Mouse (Mus musculus) urinary bladder, postnatal 14 days (tissue): ENCODE measurements around the gene Mak.

Experiments used
- DNase-seq: peaks from one replicate; pipeline ENCODE4 v3.0.0; 2021; ENCODE audit warnings: low spot score

Mak gene

DNA sequence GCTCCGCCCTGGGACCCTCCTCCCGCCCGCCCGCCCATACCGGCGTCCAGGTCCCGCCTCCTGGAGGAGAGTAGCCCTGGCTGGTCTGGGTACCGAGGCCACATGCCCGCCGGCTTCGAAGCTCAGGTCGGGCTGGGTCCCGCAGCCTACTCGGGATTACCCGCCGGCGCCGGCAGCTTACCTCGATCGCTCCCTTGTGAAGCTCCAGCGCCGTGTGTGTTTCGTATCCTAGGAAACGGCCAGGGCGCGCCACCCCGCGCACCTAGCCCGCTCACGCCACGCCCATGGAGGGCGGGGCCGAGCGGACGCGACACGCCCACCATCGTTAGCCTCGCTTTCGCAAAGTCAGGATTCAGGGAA is at the start of gene Mak:
Gene Mak, minus strand, starts transcription at position 286 of the 360 bp plus-strand sequence.
- DNase-seq: peak; percentile 58

DNA sequence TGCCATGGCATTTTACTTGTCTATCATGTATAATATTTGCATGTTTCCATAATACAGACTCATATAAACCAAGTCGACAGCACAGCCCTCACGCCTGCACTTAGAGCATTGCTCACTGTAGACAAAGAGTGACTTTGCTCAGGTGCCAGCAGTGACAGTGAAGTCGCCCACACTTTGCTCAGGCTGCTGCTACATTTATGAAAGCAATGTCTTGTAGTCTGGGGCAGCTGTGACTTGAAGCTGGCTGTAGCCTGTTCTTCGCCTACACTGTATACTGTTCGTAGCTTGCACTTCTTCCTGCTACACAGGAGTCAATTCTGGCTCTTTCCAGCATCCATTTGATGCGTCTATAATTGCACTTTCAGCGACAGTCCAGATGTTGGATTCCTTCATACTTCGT is 49.6 kb upstream of the Mak start:
- no peak for DNase-seq

DNA sequence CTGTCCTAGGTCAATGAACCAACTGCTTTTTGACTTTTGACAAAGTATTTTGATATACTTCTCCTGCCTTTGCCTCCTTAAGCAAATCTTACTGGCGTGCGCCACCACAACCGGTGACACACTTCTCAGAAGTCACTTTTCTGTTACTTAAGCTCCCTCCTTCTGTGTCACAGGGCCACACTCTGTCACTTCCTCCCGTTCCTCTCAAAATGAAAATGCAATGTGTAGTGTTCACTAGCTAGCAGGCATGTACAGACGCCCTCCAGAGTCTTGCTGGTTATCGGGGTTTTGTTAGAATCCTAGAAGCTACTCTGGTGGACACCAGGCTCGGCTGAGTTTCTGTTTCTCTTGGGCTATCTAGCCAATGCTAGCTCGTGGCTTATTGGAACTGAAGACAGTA is 48.8 kb upstream of the Mak start:
- DNase-seq: no peak

DNA sequence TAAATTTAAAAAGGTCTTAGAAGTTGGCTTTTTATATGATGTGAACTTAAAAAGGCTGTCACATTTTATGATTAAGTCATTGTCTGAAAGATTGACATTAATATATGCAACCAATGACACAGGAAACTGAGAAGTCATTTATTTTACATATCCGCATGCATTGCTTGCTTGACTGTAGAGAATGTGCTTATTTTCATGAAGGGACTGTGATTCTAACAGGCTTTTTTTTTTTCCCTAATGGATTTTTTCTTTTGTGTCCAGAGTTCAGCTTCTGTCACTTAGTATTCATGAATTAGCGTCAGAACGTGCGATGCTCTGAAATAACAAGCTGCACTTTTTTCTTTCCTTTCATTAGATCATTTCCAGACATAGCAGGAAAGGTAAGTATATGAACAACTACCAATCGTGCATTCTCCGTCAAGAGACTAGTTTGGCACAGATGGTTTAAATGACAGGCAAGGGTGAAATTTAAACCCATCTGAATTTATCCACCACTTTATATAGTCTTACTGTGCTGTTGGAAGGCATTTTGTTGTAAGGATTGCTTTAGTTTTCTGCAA is 44.2 kb upstream of the Mak start:
- no peak for DNase-seq

DNA sequence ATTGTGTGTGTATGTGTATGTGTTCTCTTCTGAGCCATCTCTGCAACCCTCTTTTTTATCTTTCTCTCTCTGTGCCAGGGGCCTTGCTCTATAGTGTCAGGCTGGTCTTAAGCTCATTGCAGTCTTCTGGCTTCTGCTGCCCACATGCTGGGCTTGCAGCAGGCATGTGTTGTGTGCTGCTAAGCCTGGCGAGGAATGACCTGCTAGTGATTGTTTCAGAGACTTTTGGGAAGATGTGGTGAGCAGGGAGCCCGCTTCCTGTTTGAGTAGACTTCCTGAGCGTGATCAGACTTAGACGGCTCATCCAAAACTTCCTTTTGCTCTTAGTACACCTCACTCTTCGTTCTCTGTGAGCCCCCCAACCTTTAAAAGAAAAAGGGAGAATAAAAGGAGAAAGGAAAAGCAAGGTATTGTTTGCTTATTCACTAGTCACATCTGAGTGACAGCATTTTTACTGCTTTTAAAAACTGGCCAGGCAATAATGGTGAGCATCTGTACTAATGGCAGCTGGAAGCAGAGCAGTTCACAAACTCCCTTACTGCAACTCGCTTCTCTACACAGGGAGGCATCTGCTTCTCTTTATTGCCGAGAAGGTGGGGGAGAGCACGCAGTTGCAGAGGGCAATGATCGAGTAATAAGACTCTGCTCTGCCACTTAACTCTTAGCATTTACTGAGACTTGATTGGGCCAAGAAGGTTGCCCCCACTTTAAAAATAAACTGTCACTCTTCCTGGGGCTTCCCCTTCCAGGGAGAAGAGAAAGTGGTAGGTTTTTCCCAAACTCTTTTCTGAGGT is 39.8 kb upstream of the Mak start:
- DNase-seq: no peak

DNA sequence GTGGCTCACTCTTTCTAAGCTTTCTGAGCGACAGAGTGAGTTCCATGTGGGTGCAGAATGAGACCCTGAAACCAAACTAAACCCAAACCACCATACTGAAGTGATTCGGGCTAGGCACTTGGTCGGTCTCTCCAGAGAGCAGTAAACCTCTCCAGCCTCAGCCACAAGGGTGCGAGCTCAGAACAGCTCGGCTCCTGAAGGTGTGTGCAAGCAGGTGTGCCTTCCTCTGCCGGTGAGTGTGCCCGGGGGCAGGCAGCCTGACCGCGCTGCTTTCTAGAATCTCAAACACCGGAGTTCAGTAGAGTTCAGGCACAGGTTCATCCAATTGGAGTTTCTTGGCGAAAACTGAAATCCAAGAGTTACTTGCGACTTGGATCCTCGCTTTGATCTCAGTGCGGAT is 34.4 kb upstream of the Mak start, which contains the start of gene Sycp2l:
Gene Sycp2l, plus strand, starts transcription at position 368 of the 400 bp plus-strand sequence.
- DNase-seq: no peak

DNA sequence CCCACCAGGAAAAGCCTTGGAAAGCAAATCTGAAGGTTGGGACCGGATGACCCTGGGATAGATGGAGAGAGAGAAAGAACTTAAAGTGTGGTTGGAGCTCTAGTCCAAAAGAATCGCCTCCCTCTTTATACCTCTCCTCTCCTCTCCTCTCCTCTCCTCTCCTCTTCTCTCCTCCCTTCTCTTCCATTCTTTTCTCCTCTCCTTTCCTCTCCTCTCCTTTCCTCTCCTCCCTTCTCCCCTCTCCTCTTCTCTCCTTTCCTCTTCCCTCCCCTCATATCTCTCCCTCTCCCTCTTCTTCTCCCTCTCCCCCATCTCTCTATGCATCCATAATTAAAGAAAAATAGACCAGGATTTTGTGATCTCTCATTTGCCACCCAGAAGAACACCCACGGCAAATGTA is 31.4 kb upstream of the Mak start, which contains the start of gene Gcm2:
Gene Gcm2, minus strand, starts transcription at position 101 of the 400 bp plus-strand sequence.
- no peak for DNase-seq

DNA sequence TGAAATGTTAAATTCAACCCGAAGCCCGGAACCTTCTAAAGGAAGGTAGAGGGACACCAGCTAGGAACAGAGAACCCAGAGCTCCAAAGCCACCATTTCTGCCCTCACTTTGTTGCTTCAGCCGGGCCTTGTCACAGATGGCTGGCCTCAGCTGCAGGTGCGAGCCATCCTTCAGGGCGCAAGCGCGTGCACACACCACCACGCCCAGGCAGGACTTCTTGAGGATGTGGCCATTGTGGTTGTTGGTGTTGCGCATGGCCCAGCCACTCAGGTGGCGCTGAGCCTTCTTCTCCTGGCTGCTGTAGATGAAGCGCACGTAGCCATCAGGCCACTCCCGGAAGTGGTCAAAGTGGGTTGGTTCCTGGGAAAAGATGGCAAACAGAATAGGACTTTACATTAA is 26.0 kb upstream of the Mak start:
- DNase-seq: no peak

DNA sequence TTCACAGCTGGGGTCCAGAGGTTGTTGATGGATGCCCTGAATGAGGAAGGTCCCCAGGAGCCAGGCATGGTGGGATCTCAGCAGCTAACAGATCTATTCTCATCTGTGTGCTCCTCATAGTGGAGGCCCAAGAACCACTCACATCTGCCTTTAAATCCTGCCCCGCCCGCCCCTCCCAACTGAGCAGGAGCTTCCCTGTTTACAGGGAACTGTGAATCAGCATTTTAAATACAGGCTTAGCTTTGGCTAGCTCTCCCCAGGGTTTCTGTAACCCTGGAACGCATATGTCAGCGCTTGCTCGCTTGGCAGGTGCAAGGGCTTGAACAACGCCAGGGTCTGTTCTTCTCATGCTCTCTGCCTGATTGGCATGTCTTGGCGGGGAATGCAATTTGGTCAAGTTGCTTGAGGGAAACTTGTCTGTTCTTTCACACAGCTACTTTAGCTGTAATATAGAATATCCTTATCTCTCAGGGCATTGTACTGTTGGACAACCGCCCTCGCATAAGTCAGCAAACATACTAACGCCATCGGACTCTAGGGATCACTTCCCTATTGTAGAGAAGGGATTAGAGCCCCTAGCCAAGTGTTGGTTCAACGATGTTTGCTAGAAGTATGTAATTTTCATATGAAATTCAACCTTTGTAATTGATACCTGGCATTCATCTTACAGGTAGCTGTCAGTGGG is 24.5 kb upstream of the Mak start:
- no peak for DNase-seq

DNA sequence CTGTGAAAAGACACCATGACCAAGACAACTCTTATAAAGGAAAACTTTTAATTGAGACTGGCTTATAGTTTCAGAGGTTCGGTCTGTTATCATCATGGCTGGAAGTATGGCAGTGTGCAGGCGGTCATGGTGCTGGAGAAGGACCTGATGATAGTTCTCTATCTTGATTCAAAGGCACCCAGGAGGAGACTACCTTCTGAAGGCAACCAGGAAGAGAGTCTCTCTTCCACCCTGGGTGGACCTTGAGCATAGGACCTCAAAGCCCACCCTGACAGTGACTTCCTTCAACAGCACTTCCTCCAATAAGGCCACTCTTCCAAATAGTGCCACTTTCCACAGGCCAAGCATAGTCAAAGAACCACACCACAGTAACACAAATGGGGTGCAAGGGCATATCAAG is 20.5 kb upstream of the Mak start:
- no peak for DNase-seq

DNA sequence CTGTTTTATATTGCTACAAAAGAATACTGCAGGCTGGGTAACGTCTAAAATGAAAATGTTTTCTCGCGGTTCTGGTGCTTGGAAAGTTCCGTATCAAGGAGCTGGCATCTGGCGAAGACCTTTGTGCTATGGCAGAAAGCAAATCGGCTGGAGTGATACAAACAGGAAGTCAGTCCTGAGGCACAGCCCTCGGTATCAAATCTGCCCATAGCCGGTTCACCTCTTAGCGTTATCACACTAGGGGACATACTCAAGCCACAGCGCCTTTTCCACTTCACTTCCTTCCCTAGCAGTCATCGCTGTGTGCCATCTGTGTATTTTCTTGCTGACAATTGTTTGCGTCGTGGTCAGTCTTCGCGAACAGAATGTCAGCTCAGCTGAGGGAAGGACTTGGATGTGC is 18.8 kb upstream of the Mak start:
- DNase-seq: no peak

DNA sequence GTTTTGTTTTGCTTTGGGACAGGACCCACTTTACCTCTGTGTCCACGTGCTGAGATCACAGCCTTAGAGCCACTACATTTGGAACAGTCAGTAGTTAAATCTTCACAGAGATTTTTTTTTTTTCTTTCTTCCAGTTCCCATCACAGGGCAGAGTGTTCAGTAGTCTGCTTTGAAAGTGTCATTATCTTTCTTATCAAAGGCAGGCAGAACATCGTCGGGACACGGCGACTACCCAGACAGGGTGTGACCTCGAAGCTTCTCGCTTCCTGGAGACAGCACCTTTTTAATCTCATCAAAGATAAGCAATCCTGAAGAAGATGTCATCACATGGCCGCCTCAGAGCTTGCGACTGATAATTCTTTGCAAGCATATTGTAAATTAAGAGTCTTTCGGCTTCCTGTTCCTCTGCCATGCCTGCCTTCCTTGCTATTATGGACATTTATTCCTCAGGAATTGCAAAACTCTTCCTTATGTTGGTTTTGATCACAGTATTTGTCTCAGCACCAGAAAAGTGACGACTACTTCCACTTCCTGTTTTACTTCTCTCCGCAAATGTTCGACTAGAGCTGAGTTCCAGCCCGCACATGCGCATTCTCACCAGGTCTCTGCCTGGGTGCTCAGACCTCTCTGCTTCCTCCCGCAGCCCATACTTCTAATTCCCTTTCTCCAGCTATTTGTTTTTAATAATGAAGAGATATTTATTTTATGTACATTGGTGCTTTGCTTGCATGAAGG is 18.0 kb upstream of the Mak start:
- no peak for DNase-seq

DNA sequence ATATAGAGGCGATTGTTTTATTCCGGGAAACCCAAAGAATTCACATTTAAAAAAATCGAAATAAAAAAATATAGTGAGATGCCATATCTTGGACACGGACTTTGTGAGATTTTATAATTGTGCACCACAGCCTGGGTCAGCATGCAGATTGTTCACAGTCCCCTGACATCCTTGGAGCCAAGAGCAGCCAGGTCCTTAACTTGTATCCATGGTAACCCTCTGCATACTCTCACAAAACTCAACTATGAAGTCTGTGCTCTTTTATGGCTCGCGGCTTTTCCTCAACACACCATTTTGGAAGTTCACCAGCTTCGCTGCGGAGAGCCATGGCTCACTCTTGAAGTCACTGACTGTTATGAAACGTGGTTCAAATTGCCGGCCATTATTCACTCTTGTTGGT is 14.7 kb upstream of the Mak start:
- DNase-seq: no peak

DNA sequence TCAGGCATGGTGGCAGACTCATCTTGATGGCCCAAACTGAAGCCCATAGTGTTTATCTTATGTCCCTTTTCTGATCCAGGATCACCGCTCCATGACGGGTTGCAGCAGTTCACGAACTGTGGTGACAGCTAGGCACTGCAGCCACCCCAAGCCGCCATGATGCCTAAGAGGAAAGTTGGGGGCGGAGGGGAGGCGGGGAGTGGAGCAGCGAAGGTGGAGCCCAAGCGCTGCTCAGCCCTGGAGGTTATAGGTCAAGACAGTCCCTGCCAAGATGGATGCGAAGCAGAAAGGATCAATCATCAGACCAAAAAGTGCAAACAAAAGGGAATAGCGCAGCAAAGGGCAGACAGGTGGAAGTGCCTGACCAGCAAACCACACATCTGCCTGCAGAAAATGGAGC is 11.8 kb upstream of the Mak start:
- DNase-seq: no peak

DNA sequence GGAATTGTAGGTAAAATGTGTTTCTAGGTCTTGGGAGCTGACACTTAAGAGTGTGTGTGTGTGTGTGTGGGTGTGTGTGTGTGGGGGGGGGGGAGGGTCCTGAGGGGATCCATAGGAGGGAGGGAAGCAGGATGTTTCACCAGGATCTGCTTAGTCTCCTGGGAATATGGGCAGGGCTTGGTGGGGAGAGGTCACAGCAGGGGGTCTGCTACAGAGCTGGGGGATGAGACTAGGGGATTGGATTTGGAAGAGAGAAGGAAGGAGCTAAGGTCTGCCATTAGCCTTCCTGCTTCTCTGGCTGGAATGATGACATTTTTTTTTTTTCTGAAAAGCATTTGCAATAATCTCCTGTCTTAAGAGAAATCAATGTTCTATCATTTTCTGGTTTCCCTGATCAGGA is 9.2 kb upstream of the Mak start:
- DNase-seq: no peak

DNA sequence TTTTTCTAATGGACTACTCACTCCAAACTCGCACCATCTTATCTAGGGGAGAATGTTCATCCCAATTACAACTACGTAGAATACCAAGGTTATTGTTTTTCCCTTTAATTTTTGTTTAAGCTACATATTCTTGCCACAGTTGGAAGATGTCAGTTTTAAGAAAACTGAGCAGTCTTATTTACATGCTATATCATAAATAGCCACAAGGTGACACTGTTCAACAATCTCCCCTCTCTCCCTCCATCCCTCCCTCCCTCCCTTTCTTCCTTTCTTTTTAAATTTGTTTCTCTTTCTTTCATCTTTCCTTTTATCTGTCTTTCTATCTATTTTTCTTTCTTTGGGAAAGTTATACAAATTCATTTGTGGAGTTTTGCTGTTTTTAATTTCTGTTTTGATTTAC is 5.6 kb upstream of the Mak start:
- no peak for DNase-seq

DNA sequence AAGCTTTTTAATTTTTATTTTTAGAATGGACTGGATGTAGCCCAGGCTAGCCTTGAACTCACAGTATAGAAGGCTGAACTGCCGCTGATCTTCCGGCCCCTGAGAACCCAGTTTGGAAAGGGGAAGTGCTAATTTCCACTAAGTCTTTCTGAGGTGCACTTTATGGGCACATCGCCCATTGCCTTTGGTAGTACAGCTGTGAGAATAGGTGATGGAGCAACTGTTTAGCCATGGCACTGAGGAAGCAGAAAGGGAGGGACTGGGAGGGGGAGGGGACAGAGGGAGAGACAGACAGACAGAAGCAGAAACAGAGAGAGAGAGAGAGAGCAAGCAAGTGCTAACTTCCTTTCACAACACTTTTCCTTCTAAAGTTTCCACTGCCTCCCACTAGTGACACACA is 5.0 kb upstream of the Mak start:
- DNase-seq: no peak

DNA sequence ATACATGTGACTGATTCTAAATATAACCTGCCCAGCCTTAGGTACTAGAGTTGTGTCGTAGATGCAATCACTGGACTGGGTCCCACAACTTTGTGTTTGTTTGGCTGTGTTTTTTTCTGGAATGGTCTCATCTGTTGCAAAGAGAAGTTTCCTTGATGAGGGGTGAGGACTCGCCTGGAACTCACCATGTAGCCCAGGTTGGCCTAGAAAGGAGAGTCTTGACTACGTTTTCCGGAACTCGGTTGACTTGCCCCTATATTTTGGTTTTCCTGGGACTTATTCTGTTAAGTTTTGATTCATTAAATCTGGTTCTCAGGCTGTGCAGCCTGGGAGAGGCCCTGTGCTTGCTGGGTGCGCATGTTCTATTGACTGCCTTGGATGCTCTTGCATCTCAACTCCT is 1.2 kb upstream of the Mak start:
- no peak for DNase-seq

DNA sequence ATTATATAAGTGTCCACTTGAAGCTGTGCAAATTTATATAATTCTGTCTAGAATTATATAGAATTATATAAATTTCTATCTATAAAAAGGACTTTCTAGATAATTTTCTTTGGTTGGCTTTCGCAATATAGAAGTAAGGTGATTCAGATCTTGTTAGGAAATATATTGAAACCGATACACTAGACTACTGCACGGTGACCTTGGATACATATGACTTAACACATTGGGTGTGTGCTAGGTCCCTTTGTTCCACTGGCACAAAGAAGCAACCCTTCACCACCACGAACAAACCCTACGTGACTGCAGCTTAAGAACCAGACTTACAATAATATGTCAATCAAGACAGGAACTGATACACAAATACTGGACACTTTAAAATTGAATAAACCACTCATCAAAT is 353 bp upstream of the Mak start:
- DNase-seq: no peak

DNA sequence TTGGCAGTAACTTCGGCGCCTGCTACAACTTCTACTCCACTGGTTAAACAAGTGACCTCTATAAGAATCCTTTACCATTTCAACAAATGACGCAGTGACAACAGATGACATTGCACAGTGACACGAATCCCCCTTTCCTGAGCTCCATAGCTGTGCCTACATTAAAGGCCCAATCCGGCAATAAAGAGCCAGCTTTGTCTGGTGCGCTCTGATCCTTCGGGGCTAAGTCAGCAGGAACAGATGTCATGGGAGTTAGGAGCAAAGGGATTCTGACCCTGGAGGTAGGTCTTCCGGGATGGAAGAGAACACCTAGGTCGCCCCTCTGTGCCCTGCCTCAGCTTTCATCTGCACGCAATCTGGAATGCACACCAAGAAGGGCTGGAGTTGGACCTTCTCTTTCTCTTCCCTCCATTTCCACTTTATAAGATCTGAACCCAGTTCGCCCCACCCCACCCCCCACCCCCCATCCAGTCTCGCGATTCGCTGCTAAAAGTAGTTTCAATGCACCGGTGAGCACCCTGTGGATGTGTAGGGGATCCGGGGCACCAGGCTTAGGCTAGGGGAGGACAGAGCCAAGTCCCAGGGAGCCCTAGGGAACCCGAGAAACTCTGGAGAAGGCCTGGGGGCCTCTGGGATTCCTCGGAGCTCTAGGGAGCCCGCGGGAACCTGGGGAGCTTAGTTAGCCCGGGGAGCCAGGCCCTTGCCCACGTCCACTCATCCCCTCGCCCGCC is 651 bp downstream of the Mak start:
- no peak for DNase-seq

DNA sequence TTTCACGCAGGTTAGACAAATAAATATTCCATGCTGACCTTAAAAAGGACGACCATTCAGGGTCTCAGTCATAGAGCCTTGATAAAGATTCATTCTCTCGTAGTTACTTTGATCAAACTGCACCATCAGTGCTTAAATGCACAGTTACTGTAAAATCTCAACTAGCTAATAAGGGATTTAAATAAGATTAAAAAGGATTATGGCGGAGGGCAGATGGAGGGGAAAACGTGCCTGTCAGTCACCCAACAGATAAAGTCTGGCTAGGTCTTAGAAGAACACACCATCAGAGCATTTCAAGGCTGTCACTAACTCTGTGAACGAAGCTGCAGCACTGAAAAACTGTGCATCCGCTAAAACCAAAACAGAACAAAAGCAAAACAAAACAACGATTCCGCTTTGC is 1.6 kb downstream of the Mak start:
- no peak for DNase-seq

DNA sequence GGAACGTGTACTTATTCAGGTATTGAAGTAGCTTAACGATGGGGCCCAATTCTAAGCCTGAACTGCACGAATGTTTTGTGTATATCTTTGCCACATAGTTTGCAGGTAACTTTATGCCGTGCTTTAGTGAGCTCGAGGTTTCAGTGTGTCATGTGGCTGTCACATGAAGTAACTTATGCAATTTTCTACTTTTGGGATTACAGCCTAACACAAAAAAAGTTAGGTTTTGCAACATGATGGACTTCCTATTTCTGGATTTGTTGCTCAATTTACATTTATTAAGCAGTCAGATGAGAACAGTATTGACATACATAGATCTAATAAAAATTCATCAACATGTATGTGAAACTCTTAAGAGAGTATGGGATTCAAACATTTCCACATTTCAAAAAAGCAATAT is 5.7 kb downstream of the Mak start:
- DNase-seq: no peak
